Comparison of ENCODE assay signal across 23 mouse cellular contexts in the genomic region with DNA sequence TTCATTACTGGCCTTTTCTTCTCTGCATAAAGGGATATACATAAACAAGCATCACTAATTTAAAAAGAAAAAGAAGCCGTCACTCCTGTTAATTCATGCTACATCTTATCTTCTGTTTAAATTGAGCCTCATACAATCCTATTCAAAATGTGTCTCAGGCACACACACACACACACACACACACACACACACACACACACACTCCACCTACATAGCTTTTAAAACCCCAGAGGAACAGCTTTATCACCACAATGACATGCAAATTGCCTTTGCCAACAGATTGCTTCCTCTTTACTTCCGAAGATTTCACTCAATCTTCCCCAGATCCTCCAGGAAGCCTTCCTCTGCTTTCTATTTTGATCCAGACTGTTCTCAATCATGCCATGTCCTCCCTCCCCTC.
DNase-seq lines count a peak whose midpoint lies in the region; ATAC-seq lines count a peak whose summit lies in the region.
"Had no signal": no experiment of that assay in that cellular context is flagged by ENCODE, and none has a peak within 500 bp of the region (broad histone marks: within the 10 kb centered on the region; RNA-seq: fewer than 3 reads in every experiment).

No protein-coding gene starts in this region.

- ATAC-seq in forebrain, embryonic 15.5 days (replicated peaks): peak; percentile 70; the same call in 1 of the 2 replicates
- no peak for ATAC-seq in forebrain, embryonic 11.5 days (replicated peaks; ENCODE audit: low FRiP score)
- ATAC-seq in midbrain, embryonic 12.5 days (ENCODE audit: low FRiP score, low read depth): peak; percentile 72
- ATAC-seq: intestine, embryonic 16.5 days; liver, postnatal 0 days had no signal

- no peaks in the 10 kb centered on the region for H3K27me3 ChIP-seq in forebrain, embryonic 15.5 days
- H3K27me3 ChIP-seq in forebrain, embryonic 11.5 days (ENCODE audit: control insufficient read depth, insufficient read depth, low read length): no peaks in the 10 kb centered on the region
- H3K27me3 ChIP-seq in midbrain, embryonic 12.5 days: 0 out of 2 replicates have a peak, but pooled peaks cover 5% of the 10 kb centered on the region
- H3K27me3 ChIP-seq in midbrain, embryonic 10.5 days (ENCODE audit: low read depth, poor library complexity, severe bottlenecking): no peaks in the 10 kb centered on the region
- H3K27me3 ChIP-seq: CH12.LX; hindbrain, embryonic 15.5 days; kidney, embryonic 15.5 days; megakaryocyte, embryonic 14.5 days; neural tube, embryonic 15.5 days had no signal

- H3K27ac ChIP-seq in forebrain, embryonic 15.5 days (replicated peaks): no peak overlapping the region
- H3K27ac ChIP-seq in forebrain, embryonic 11.5 days (ENCODE audit: low read depth, low read length): no peak overlapping the region
- no peak overlapping the region for H3K27ac ChIP-seq in midbrain, embryonic 12.5 days (replicated peaks)
- no peak overlapping the region for H3K27ac ChIP-seq in midbrain, embryonic 10.5 days (replicated peaks)
- H3K27ac ChIP-seq: heart, adult 2 months; hindbrain, embryonic 15.5 days; kidney, embryonic 15.5 days; limb, embryonic 10.5 days; neural tube, embryonic 15.5 days had no signal

- H3K4me1 ChIP-seq in forebrain, embryonic 15.5 days: peaks cover 11% of the 10 kb centered on the region; the same call in 1 of the 2 replicates
- no peaks in the 10 kb centered on the region for H3K4me1 ChIP-seq in forebrain, embryonic 11.5 days (replicated peaks; ENCODE audit: control insufficient read depth, insufficient read depth, low read length)
- peaks cover 3% of the 10 kb centered on the region; the same call in 1 of the 2 replicates for H3K4me1 ChIP-seq in midbrain, embryonic 12.5 days
- H3K4me1 ChIP-seq in midbrain, embryonic 10.5 days: peaks cover 6% of the 10 kb centered on the region; the same call in 1 of the 2 replicates
- H3K4me1 ChIP-seq: hindbrain, embryonic 15.5 days; kidney, embryonic 15.5 days; limb, embryonic 10.5 days; megakaryocyte, embryonic 14.5 days; neural tube, embryonic 15.5 days had no signal

- H3K9ac ChIP-seq in forebrain, embryonic 15.5 days (replicated peaks): no peak overlapping the region
- no peak overlapping the region for H3K9ac ChIP-seq in forebrain, embryonic 11.5 days (ENCODE audit: low read length)
- H3K9ac ChIP-seq in midbrain, embryonic 12.5 days (replicated peaks): no peak overlapping the region
- H3K9ac ChIP-seq: hindbrain, embryonic 15.5 days; kidney, embryonic 15.5 days; liver, postnatal 0 days; neural tube, embryonic 15.5 days had no signal

- DNase-seq in forebrain, embryonic 11.5 days (ENCODE audit: low spot score): no peak
- no peak for DNase-seq in midbrain, embryonic 10.5 days (ENCODE audit: low spot score)
- DNase-seq in brain, adult 2 months (ENCODE audit: low read depth, low spot score): peak; percentile 48
- peak; percentile 15 for DNase-seq in right cerebral cortex, postnatal 14 days
- no peak for DNase-seq in thymus, postnatal 14 days
- DNase-seq: cerebellum, adult 8-10 months; gastrocnemius, postnatal 14 days; heart, adult 2 months; heart, postnatal 36 days; kidney, postnatal 4 days; liver, postnatal 0 days; lung, postnatal 14 days; thymus, postnatal 36 days had no signal

- H3K36me3 ChIP-seq in forebrain, embryonic 15.5 days: no peaks in the 10 kb centered on the region
- H3K36me3 ChIP-seq in forebrain, embryonic 11.5 days (ENCODE audit: control insufficient read depth, insufficient read depth, low read length): no peaks in the 10 kb centered on the region
- H3K36me3 ChIP-seq in midbrain, embryonic 12.5 days: no peaks in the 10 kb centered on the region
- no peaks in the 10 kb centered on the region for H3K36me3 ChIP-seq in midbrain, embryonic 10.5 days
- H3K36me3 ChIP-seq: hindbrain, embryonic 15.5 days; kidney, embryonic 15.5 days; limb, embryonic 10.5 days; neural tube, embryonic 15.5 days had no signal

- no peak overlapping the region for H3K4me3 ChIP-seq in forebrain, embryonic 15.5 days
- no peak overlapping the region for H3K4me3 ChIP-seq in forebrain, embryonic 11.5 days (ENCODE audit: low read depth, low read length)
- H3K4me3 ChIP-seq in midbrain, embryonic 12.5 days: no peak overlapping the region
- H3K4me3 ChIP-seq in midbrain, embryonic 10.5 days: no peak overlapping the region
- H3K4me3 ChIP-seq: heart, adult 2 months; hindbrain, embryonic 15.5 days; kidney, embryonic 15.5 days; limb, embryonic 10.5 days; megakaryocyte, embryonic 14.5 days; myocyte; neural tube, embryonic 15.5 days had no signal

- WGBS in forebrain, embryonic 15.5 days: 51% methylated on average over 2 of the region's 2 CpGs
- 64% methylated on average over 2 of the region's 2 CpGs for WGBS in forebrain, embryonic 11.5 days
- 49% methylated on average over 2 of the region's 2 CpGs for WGBS in midbrain, embryonic 12.5 days
- WGBS in midbrain, embryonic 10.5 days: 65% methylated on average over 2 of the region's 2 CpGs

- no peak overlapping the region for H3K4me2 ChIP-seq in forebrain, embryonic 15.5 days (replicated peaks)
- no peak overlapping the region for H3K4me2 ChIP-seq in forebrain, embryonic 11.5 days (ENCODE audit: low read depth, low read length, severe bottlenecking)
- H3K4me2 ChIP-seq in midbrain, embryonic 12.5 days (replicated peaks): no peak overlapping the region
- H3K4me2 ChIP-seq: hindbrain, embryonic 15.5 days; kidney, embryonic 15.5 days; neural tube, embryonic 15.5 days had no signal

- H3K9me3 ChIP-seq in forebrain, embryonic 15.5 days: no peaks in the 10 kb centered on the region
- no peaks in the 10 kb centered on the region for H3K9me3 ChIP-seq in forebrain, embryonic 11.5 days (ENCODE audit: control insufficient read depth, low read length)
- H3K9me3 ChIP-seq in midbrain, embryonic 12.5 days: no peaks in the 10 kb centered on the region
- no peaks in the 10 kb centered on the region for H3K9me3 ChIP-seq in midbrain, embryonic 10.5 days (replicated peaks)
- H3K9me3 ChIP-seq: hindbrain, embryonic 15.5 days; kidney, embryonic 15.5 days; limb, embryonic 10.5 days; neural tube, embryonic 15.5 days had no signal

Comparison
In these comparisons a context has a peak if more than half of its experiments do, and no peak if none do; other contexts are left out.
1. DNase-seq: peak in brain, adult 2 months (single experiment) and right cerebral cortex, postnatal 14 days (single experiment); none in forebrain, embryonic 11.5 days (single experiment), midbrain, embryonic 10.5 days (single experiment) and thymus, postnatal 14 days (single experiment).